Mouse (Mus musculus): ENCODE measurements around the gene Hist1h2ab.

The Hist1h2ab gene

DNA sequence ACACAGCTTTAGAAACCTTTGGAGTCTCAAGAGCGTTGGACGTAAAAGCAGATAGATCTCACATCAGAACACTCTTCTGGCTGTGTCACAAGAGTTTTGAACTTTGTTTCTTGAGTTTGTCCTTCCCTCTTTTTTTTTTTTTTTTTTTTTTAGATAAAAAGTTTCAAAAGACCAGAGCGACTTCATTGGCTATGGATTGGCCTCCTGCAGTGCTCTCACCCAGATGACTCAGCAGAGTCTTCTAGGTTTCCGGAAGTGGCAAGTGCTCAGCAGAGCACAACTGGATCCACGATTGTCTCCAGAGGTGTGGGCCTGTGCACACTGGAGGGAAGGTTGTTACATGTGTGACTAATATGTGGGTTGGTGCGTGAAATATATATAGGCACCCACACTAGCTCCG is 27.4 kb downstream of the Hist1h2ab start:
- no peak for DNase-seq (ENCODE audit: low spot score in 2 of 2)

DNA sequence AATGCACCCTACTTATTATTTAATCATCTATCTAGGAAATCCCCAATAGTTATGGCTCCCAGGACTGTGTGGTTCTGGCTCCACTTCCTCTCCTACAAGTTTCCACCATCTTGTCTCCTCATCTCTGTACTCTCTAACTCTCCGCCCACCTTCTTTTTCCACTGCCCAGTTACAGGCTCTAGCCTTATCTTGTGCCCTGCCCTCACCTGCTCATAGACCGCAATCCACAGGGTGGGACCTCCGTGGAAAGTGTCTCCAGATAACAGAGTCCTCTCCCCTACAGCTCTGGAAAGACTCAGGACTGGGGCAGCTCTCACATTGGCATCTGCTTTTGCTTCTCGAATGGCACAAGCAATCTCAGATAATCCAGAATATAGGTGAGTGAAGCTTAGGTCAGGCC is 28.1 kb downstream of the Hist1h2ab start:
- no peak for DNase-seq (ENCODE audit: low spot score in 2 of 2)

- DNase-seq (ENCODE audit: low spot score in 2 of 2): peak in 1 of 2 experiments; percentile 6
Measured at GRCm38 (mm10) chr13:23792520-23792919, 41.6 kb downstream of the Hist1h2ab start.

- no peak for DNase-seq (ENCODE audit: low spot score in 2 of 2)
Measured at GRCm38 (mm10) chr13:23799405-23799804, 48.5 kb downstream of the Hist1h2ab start.
